Mouse (Mus musculus): ENCODE measurements around the gene Gm20696. TPM values are rescaled to one million over a fixed set of nuclear protein-coding genes. Genes with fewer than 3 reads are reported as not detected.

Gm20696 gene
- polyA plus RNA-seq, 1 experiment = 1.5 TPM

GRCm38 (mm10) chr6:99310171-99310500, 356.5 kb downstream of the Gm20696 start:
- no peak for DNase-seq (ENCODE audit: extremely low spot score in 1 of 2, low spot score in 1 of 2)

GRCm38 (mm10) chr6:99309466-99310170, 357.0 kb downstream of the Gm20696 start:
- no peak for DNase-seq (ENCODE audit: extremely low spot score in 1 of 2, low spot score in 1 of 2)

GRCm38 (mm10) chr6:99305751-99306150, 360.8 kb downstream of the Gm20696 start:
- DNase-seq (ENCODE audit: extremely low spot score in 1 of 2, low spot score in 1 of 2) = no peak

- DNase-seq (ENCODE audit: extremely low spot score in 1 of 2, low spot score in 1 of 2) = no peak
Observed at GRCm38 (mm10) chr6:99305236-99305635, 361.4 kb downstream of the Gm20696 start.

GRCm38 (mm10) chr6:99302662-99303435, 363.7 kb downstream of the Gm20696 start:
- no peak for DNase-seq (ENCODE audit: extremely low spot score in 1 of 2, low spot score in 1 of 2)

- no peak for DNase-seq (ENCODE audit: extremely low spot score in 1 of 2, low spot score in 1 of 2)
Observed at GRCm38 (mm10) chr6:99301923-99302322, 364.7 kb downstream of the Gm20696 start.

GRCm38 (mm10) chr6:99300235-99300634, 366.4 kb downstream of the Gm20696 start:
- no peak for DNase-seq (ENCODE audit: extremely low spot score in 1 of 2, low spot score in 1 of 2)

GRCm38 (mm10) chr6:99299196-99299595, 367.4 kb downstream of the Gm20696 start:
- no peak for DNase-seq (ENCODE audit: extremely low spot score in 1 of 2, low spot score in 1 of 2)

- no peak for DNase-seq (ENCODE audit: extremely low spot score in 1 of 2, low spot score in 1 of 2)
Observed at GRCm38 (mm10) chr6:99297535-99297934, 369.1 kb downstream of the Gm20696 start.

- DNase-seq (ENCODE audit: extremely low spot score in 1 of 2, low spot score in 1 of 2) = peak in 1 of 2 experiments; percentile 55
Observed at GRCm38 (mm10) chr6:99295495-99295894, 371.1 kb downstream of the Gm20696 start.

- no peak for DNase-seq (ENCODE audit: extremely low spot score in 1 of 2, low spot score in 1 of 2)
Observed at GRCm38 (mm10) chr6:99289220-99289619, 377.4 kb downstream of the Gm20696 start.

- DNase-seq (ENCODE audit: extremely low spot score in 1 of 2, low spot score in 1 of 2) = no peak
Observed at GRCm38 (mm10) chr6:99285026-99285425, 381.6 kb downstream of the Gm20696 start.

GRCm38 (mm10) chr6:99284019-99284418, 382.6 kb downstream of the Gm20696 start:
- no peak for DNase-seq (ENCODE audit: extremely low spot score in 1 of 2, low spot score in 1 of 2)

GRCm38 (mm10) chr6:99282866-99283657, 383.5 kb downstream of the Gm20696 start:
- no peak for DNase-seq (ENCODE audit: extremely low spot score in 1 of 2, low spot score in 1 of 2)

- no peak for DNase-seq (ENCODE audit: extremely low spot score in 1 of 2, low spot score in 1 of 2)
Observed at GRCm38 (mm10) chr6:99281433-99281832, 385.2 kb downstream of the Gm20696 start.

GRCm38 (mm10) chr6:99280619-99281018, 386.0 kb downstream of the Gm20696 start:
- DNase-seq (ENCODE audit: extremely low spot score in 1 of 2, low spot score in 1 of 2) = peak in 1 of 2 experiments; percentile 28

GRCm38 (mm10) chr6:99277251-99277650, 389.3 kb downstream of the Gm20696 start:
- DNase-seq (ENCODE audit: extremely low spot score in 1 of 2, low spot score in 1 of 2) = no peak

GRCm38 (mm10) chr6:99276297-99276653, 390.3 kb downstream of the Gm20696 start:
- DNase-seq (ENCODE audit: extremely low spot score in 1 of 2, low spot score in 1 of 2) = no peak

- DNase-seq (ENCODE audit: extremely low spot score in 1 of 2, low spot score in 1 of 2) = no peak
Observed at GRCm38 (mm10) chr6:99275381-99276296, 391.0 kb downstream of the Gm20696 start.

- DNase-seq (ENCODE audit: extremely low spot score in 1 of 2, low spot score in 1 of 2) = no peak
Observed at GRCm38 (mm10) chr6:99274667-99275066, 391.9 kb downstream of the Gm20696 start.
